Mouse (Mus musculus): ENCODE results near the gene Magi1. TPM values are rescaled to one million over a fixed set of nuclear protein-coding genes. Genes with fewer than 3 reads are reported as not detected.

Gene Magi1
- polyA plus RNA-seq, 1 experiment from 2014 or later = 36.2 TPM

DNA sequence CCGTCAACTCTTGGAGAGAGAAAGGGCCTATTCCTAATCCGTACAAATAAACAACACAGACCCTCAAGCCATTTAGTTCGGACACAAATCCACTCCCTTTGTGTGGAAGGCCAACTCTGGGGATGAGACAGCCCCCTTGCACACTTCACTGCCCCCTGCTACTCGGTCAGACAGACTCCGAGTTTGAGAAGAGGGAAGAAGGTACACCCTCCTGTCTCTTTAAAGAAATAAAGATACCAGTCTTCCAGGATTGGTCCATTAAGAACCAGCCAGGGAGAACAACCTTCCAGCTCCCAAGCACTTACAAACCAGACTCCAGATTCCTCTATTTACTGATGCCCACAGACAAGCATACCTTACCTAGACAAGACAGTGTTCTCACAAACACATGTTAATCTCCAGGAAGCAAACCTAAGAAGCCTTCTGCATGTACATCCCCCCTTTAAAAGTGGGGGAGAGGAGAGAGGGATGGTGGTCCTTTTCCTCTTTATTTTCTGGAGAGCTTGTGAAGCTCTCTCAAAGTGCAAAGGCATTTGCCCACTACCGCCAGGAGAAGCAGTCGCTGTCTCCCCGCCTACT is 371.6 kb downstream of the Magi1 start:
- no peaks in the 10 kb centered on the region for H3K27me3 ChIP-seq (replicated peaks; ENCODE audit: control insufficient read depth, insufficient read depth, low read length)
- ATAC-seq = peak; percentile 11
- H3K36me3 ChIP-seq (ENCODE audit: control insufficient read depth, insufficient read depth) = no peaks in the 10 kb centered on the region
- H3K4me3 ChIP-seq (replicated peaks; ENCODE audit: low read length) = peak overlapping the region; percentile 64
- peak overlapping the region; percentile 78 for H3K9ac ChIP-seq (replicated peaks; ENCODE audit: low read depth, low read length)
- peak overlapping the region; percentile 88 for H3K4me2 ChIP-seq (ENCODE audit: low read length)
- 4% methylated on average over 8 of the region's 8 CpGs for WGBS
- no peaks in the 10 kb centered on the region for H3K9me3 ChIP-seq (ENCODE audit: control insufficient read depth, low read length)
- H3K4me1 ChIP-seq (replicated peaks; ENCODE audit: control insufficient read depth, insufficient read depth, low read length) = peaks cover 42% of the 10 kb centered on the region
- peak overlapping the region; percentile 98 for H3K27ac ChIP-seq (ENCODE audit: low read length)

DNA sequence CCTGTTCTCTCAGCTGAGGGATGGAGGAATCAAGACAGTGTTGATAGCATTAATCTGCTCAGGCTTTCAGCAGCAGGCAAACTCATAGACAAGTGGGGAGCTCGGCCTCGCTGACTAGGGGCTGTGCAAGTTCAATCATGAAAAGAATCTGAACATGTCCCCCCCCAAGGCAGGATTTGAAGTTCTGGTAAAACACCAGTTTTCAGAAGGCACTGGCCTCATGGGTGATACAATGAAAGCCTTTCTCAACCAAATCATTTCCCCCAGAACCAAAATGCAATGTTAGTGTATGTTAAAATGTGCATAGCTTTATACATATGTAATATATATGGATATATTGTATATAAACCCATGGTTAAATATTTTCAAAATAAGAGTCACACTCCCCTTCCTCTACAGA is 372.3 kb downstream of the Magi1 start:
- 0% methylated on average over 2 of the region's 2 CpGs for WGBS
- peaks cover 42% of the 10 kb centered on the region for H3K4me1 ChIP-seq (replicated peaks; ENCODE audit: control insufficient read depth, insufficient read depth, low read length)
- H3K36me3 ChIP-seq (ENCODE audit: control insufficient read depth, insufficient read depth) = no peaks in the 10 kb centered on the region
- peak overlapping the region; percentile 78 for H3K9ac ChIP-seq (replicated peaks; ENCODE audit: low read depth, low read length)
- peak overlapping the region; percentile 64 for H3K4me3 ChIP-seq (replicated peaks; ENCODE audit: low read length)
- H3K27ac ChIP-seq (ENCODE audit: low read length) = peak overlapping the region; percentile 98
- no peak for ATAC-seq
- no peaks in the 10 kb centered on the region for H3K9me3 ChIP-seq (ENCODE audit: control insufficient read depth, low read length)
- no peaks in the 10 kb centered on the region for H3K27me3 ChIP-seq (replicated peaks; ENCODE audit: control insufficient read depth, insufficient read depth, low read length)
- peak overlapping the region; percentile 88 for H3K4me2 ChIP-seq (ENCODE audit: low read length)

DNA sequence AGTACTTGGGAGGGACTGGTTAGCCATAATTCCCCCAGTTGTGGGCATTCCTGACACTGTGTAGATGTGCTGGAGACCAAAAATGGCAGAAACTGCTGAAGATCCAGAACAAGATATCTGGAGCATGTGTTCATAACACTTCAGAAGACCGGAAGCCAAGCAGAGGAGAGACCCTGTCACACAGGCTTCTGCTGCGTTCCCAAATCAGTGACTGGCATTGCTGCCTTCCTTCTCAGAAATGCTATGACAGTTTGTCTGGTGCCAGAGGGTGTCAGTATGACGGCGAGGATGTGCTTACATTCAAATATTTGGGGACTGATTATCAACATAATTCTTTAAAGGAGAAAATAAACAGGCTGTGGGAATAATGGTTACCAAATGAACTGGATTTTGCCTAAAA is 373.7 kb downstream of the Magi1 start:
- Histone ChIP-seq H3K9me3 (ENCODE audit: control insufficient read depth, low read length) (no peaks in the 10 kb centered on the region), H3K9ac (replicated peaks; ENCODE audit: low read depth, low read length) (no peak overlapping the region), H3K4me1 (replicated peaks; ENCODE audit: control insufficient read depth, insufficient read depth, low read length) (peaks cover 42% of the 10 kb centered on the region), H3K36me3 (ENCODE audit: control insufficient read depth, insufficient read depth) (no peaks in the 10 kb centered on the region), H3K27ac (ENCODE audit: low read length) (no peak overlapping the region), H3K4me3 (replicated peaks; ENCODE audit: low read length) (no peak overlapping the region), H3K4me2 (ENCODE audit: low read length) (peak overlapping the region; percentile 88), H3K27me3 (replicated peaks; ENCODE audit: control insufficient read depth, insufficient read depth, low read length) (no peaks in the 10 kb centered on the region)
- 43% methylated on average over 4 of the region's 4 CpGs for WGBS
- no peak for ATAC-seq

DNA sequence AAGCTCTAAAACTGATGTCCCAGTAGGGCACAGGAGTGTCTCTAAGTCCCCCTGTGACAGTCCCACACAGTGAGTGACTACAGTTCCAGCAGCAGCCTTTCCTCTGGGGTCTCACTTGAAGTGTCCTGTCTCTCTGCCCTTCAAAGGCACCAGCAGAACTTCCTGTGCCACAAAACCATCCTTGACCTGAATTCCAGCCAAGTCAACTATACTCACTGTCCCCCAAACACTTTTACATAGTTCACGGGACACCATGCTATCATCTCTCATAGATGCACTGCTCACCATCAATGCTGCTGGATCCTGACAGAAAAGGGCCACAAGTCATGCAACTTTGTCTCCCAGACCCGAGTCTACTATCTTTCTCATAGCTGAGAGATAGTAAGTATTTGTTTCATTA is 378.7 kb downstream of the Magi1 start:
- WGBS = 93% methylated on average over 2 of the region's 2 CpGs
- Histone ChIP-seq H3K36me3 (ENCODE audit: control insufficient read depth, insufficient read depth) (no peaks in the 10 kb centered on the region), H3K4me1 (replicated peaks; ENCODE audit: control insufficient read depth, insufficient read depth, low read length) (peaks cover 6% of the 10 kb centered on the region), H3K4me3 (replicated peaks; ENCODE audit: low read length) (no peak overlapping the region), H3K9me3 (ENCODE audit: control insufficient read depth, low read length) (0 out of 2 replicates have a peak, but pooled peaks cover 2% of the 10 kb centered on the region), H3K27ac (ENCODE audit: low read length) (no peak overlapping the region), H3K4me2 (ENCODE audit: low read length) (no peak overlapping the region), H3K27me3 (replicated peaks; ENCODE audit: control insufficient read depth, insufficient read depth, low read length) (no peaks in the 10 kb centered on the region), H3K9ac (replicated peaks; ENCODE audit: low read depth, low read length) (no peak overlapping the region)
- ATAC-seq = no peak

- no peak overlapping the region for H3K27ac ChIP-seq (ENCODE audit: low read length)
- no peak overlapping the region for H3K9ac ChIP-seq (replicated peaks; ENCODE audit: low read depth, low read length)
- no peak overlapping the region for H3K4me2 ChIP-seq (ENCODE audit: low read length)
- WGBS = 69% methylated on average over 2 of the region's 2 CpGs
- no peaks in the 10 kb centered on the region for H3K36me3 ChIP-seq (ENCODE audit: control insufficient read depth, insufficient read depth)
- H3K27me3 ChIP-seq (replicated peaks; ENCODE audit: control insufficient read depth, insufficient read depth, low read length) = no peaks in the 10 kb centered on the region
- no peak for ATAC-seq
- H3K4me1 ChIP-seq (replicated peaks; ENCODE audit: control insufficient read depth, insufficient read depth, low read length) = no peaks in the 10 kb centered on the region; the same call in 1 of the 2 replicates
- 0 out of 2 replicates have a peak, but pooled peaks cover 2% of the 10 kb centered on the region for H3K9me3 ChIP-seq (ENCODE audit: control insufficient read depth, low read length)
- no peak overlapping the region for H3K4me3 ChIP-seq (replicated peaks; ENCODE audit: low read length)
Observed at GRCm38 (mm10) chr6:93902239-93902638, 381.5 kb downstream of the Magi1 start.

DNA sequence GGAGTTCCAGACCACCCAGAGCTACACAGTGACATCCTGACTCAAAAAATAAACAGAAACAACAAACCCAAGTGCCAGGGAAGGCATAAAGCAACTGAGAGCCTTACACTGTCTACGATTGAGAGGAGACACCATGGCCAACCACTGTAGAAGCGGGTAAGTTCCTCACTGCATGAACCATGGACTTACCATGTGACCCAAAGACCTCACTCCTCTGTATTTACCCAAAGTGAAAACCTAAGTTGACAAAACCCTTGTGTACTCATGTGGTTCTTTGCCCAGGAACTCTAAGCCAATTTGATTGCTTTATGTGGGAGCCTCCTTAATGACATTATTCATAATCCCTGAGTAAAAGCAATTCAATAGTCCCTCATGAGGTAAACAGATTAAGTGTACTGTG is 382.3 kb downstream of the Magi1 start:
- no peak overlapping the region for H3K4me2 ChIP-seq (ENCODE audit: low read length)
- H3K9me3 ChIP-seq (ENCODE audit: control insufficient read depth, low read length) = 0 out of 2 replicates have a peak, but pooled peaks cover 2% of the 10 kb centered on the region
- H3K4me3 ChIP-seq (replicated peaks; ENCODE audit: low read length) = no peak overlapping the region
- no peak overlapping the region for H3K27ac ChIP-seq (ENCODE audit: low read length)
- H3K4me1 ChIP-seq (replicated peaks; ENCODE audit: control insufficient read depth, insufficient read depth, low read length) = no peaks in the 10 kb centered on the region; the same call in 1 of the 2 replicates
- no peaks in the 10 kb centered on the region for H3K27me3 ChIP-seq (replicated peaks; ENCODE audit: control insufficient read depth, insufficient read depth, low read length)
- no peaks in the 10 kb centered on the region for H3K36me3 ChIP-seq (ENCODE audit: control insufficient read depth, insufficient read depth)
- ATAC-seq = no peak
- H3K9ac ChIP-seq (replicated peaks; ENCODE audit: low read depth, low read length) = no peak overlapping the region
- WGBS = 84% methylated on average over 2 of the region's 2 CpGs

DNA sequence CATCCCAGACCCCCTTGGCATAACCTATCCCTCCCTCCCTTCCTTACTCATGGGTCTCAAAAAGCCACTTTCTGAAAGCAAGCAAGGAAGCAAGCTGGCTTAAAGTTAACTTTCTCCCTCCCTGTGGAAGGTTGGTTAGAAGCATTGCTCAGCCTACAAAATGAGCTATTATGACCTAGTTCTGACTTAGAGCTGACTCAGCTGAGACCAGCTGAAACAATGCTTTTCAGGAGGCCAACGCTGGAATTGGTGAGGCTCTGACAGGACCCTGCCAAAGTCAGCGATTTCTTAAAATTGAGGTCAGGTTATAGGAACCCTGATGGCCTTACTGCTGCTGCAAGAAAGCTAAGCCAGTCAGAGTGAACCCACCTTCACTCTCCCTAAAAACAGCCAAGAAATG is 386.2 kb downstream of the Magi1 start:
- Histone ChIP-seq H3K4me1 (replicated peaks; ENCODE audit: control insufficient read depth, insufficient read depth, low read length) (no peaks in the 10 kb centered on the region; the same call in none of the 2 replicates), H3K4me3 (replicated peaks; ENCODE audit: low read length) (no peak overlapping the region), H3K27ac (ENCODE audit: low read length) (no peak overlapping the region), H3K27me3 (replicated peaks; ENCODE audit: control insufficient read depth, insufficient read depth, low read length) (no peaks in the 10 kb centered on the region), H3K9ac (replicated peaks; ENCODE audit: low read depth, low read length) (no peak overlapping the region), H3K4me2 (ENCODE audit: low read length) (no peak overlapping the region), H3K9me3 (ENCODE audit: control insufficient read depth, low read length) (0 out of 2 replicates have a peak, but pooled peaks cover 2% of the 10 kb centered on the region), H3K36me3 (ENCODE audit: control insufficient read depth, insufficient read depth) (no peaks in the 10 kb centered on the region)
- no peak for ATAC-seq
- WGBS = 85% methylated on average over 2 of the region's 2 CpGs

DNA sequence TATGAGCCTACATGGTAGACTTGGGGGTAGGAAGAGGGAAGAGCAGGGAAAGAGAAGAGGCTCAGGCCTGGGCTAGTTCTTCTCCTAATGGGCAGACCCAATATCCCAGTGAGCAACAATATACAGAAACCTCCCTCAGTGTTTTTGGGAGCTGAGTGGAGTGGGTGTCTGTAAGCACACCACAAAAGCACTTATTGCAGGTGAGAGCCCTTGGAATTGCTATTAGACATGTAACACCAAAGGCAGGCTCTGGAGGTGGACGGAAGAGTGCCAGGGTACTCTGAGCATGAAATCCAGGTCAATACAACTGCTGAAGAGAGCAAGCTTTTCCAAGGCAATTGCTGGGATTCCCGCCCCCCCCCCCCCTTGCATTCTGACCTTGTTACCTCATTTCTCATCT is 388.0 kb downstream of the Magi1 start:
- H3K9me3 ChIP-seq (ENCODE audit: control insufficient read depth, low read length) = no peaks in the 10 kb centered on the region
- no peak for ATAC-seq
- H3K27ac ChIP-seq (ENCODE audit: low read length) = no peak overlapping the region
- H3K4me3 ChIP-seq (replicated peaks; ENCODE audit: low read length) = no peak overlapping the region
- no peaks in the 10 kb centered on the region; the same call in 1 of the 2 replicates for H3K4me1 ChIP-seq (replicated peaks; ENCODE audit: control insufficient read depth, insufficient read depth, low read length)
- H3K4me2 ChIP-seq (ENCODE audit: low read length) = no peak overlapping the region
- no peaks in the 10 kb centered on the region for H3K36me3 ChIP-seq (ENCODE audit: control insufficient read depth, insufficient read depth)
- no peaks in the 10 kb centered on the region for H3K27me3 ChIP-seq (replicated peaks; ENCODE audit: control insufficient read depth, insufficient read depth, low read length)
- no peak overlapping the region for H3K9ac ChIP-seq (replicated peaks; ENCODE audit: low read depth, low read length)
- 98% methylated on average over 2 of the region's 2 CpGs for WGBS

GRCm38 (mm10) chr6:93893956-93894355 is 389.8 kb downstream of the Magi1 start:
- H3K36me3 ChIP-seq (ENCODE audit: control insufficient read depth, insufficient read depth) = no peaks in the 10 kb centered on the region
- ATAC-seq = no peak
- no peak overlapping the region for H3K9ac ChIP-seq (replicated peaks; ENCODE audit: low read depth, low read length)
- H3K4me1 ChIP-seq (replicated peaks; ENCODE audit: control insufficient read depth, insufficient read depth, low read length) = no peaks in the 10 kb centered on the region; the same call in 1 of the 2 replicates
- no peak overlapping the region for H3K27ac ChIP-seq (ENCODE audit: low read length)
- no peak overlapping the region for H3K4me2 ChIP-seq (ENCODE audit: low read length)
- H3K9me3 ChIP-seq (ENCODE audit: control insufficient read depth, low read length) = no peaks in the 10 kb centered on the region
- H3K4me3 ChIP-seq (replicated peaks; ENCODE audit: low read length) = no peak overlapping the region
- 77% methylated on average over 7 of the region's 7 CpGs for WGBS
- H3K27me3 ChIP-seq (replicated peaks; ENCODE audit: control insufficient read depth, insufficient read depth, low read length) = no peaks in the 10 kb centered on the region

- Histone ChIP-seq H3K9me3 (ENCODE audit: control insufficient read depth, low read length) (no peaks in the 10 kb centered on the region), H3K9ac (replicated peaks; ENCODE audit: low read depth, low read length) (no peak overlapping the region), H3K4me2 (ENCODE audit: low read length) (no peak overlapping the region), H3K4me3 (replicated peaks; ENCODE audit: low read length) (no peak overlapping the region), H3K36me3 (ENCODE audit: control insufficient read depth, insufficient read depth) (no peaks in the 10 kb centered on the region), H3K27ac (ENCODE audit: low read length) (no peak overlapping the region), H3K4me1 (replicated peaks; ENCODE audit: control insufficient read depth, insufficient read depth, low read length) (no peaks in the 10 kb centered on the region; the same call in 1 of the 2 replicates), H3K27me3 (replicated peaks; ENCODE audit: control insufficient read depth, insufficient read depth, low read length) (no peaks in the 10 kb centered on the region)
- WGBS = 49% methylated on average over 5 of the region's 5 CpGs
- ATAC-seq = no peak
Observed at GRCm38 (mm10) chr6:93892922-93893321, 390.8 kb downstream of the Magi1 start.

All from forebrain, embryonic 16.5 days (tissue).